Mouse (Mus musculus): Measurements from ENCODE around the gene Baz1a. TPM values are rescaled to one million over a fixed set of nuclear protein-coding genes. Genes with fewer than 3 reads are reported as not detected.

Baz1a gene
- total RNA-seq (2015) (187 and 200 TPM in 2 replicates), total RNA-seq (2017) (105 and 107 TPM in 2 replicates)

- ATAC-seq (ENCODE audit: poor library complexity, severe bottlenecking) = no peak
Measured at GRCm38 (mm10) chr12:55013626-55014398, at the start of gene Baz1a. TSS of gene Baz1a (minus strand) at chr12:55014348.

- no peak for ATAC-seq (ENCODE audit: poor library complexity, severe bottlenecking)
Measured at GRCm38 (mm10) chr12:55062141-55062540, 48.0 kb upstream of the Baz1a start.

GRCm38 (mm10) chr12:55061006-55061405 lies 46.9 kb upstream of the Baz1a start:
- ATAC-seq (ENCODE audit: poor library complexity, severe bottlenecking) = no peak

GRCm38 (mm10) chr12:55060212-55060898 lies 46.2 kb upstream of the Baz1a start:
- ATAC-seq (ENCODE audit: poor library complexity, severe bottlenecking) = peak; percentile 77

- ATAC-seq (ENCODE audit: poor library complexity, severe bottlenecking) = no peak
Measured at GRCm38 (mm10) chr12:55059812-55060211, 45.7 kb upstream of the Baz1a start.

- no peak for ATAC-seq (ENCODE audit: poor library complexity, severe bottlenecking)
Measured at GRCm38 (mm10) chr12:55058865-55059615, 44.9 kb upstream of the Baz1a start.

GRCm38 (mm10) chr12:55056703-55057102 lies 42.6 kb upstream of the Baz1a start:
- ATAC-seq (ENCODE audit: poor library complexity, severe bottlenecking) = no peak

GRCm38 (mm10) chr12:55054551-55055241 lies 40.5 kb upstream of the Baz1a start:
- ATAC-seq (ENCODE audit: poor library complexity, severe bottlenecking) = no peak

- no peak for ATAC-seq (ENCODE audit: poor library complexity, severe bottlenecking)
Measured at GRCm38 (mm10) chr12:55053267-55053666, 39.1 kb upstream of the Baz1a start.

- ATAC-seq (ENCODE audit: poor library complexity, severe bottlenecking) = no peak
Measured at GRCm38 (mm10) chr12:55051210-55052173, 37.3 kb upstream of the Baz1a start.

GRCm38 (mm10) chr12:55049731-55050353 lies 35.7 kb upstream of the Baz1a start:
- 0 out of 2 replicates have a peak, but pooled peaks have one; percentile 38 for ATAC-seq (ENCODE audit: poor library complexity, severe bottlenecking)

- ATAC-seq (ENCODE audit: poor library complexity, severe bottlenecking) = no peak
Measured at GRCm38 (mm10) chr12:55041011-55041410, 26.9 kb upstream of the Baz1a start.

GRCm38 (mm10) chr12:55027088-55027487 lies 12.9 kb upstream of the Baz1a start:
- ATAC-seq (ENCODE audit: poor library complexity, severe bottlenecking) = peak; percentile 77

GRCm38 (mm10) chr12:55023284-55023683 lies 9.1 kb upstream of the Baz1a start:
- no peak for ATAC-seq (ENCODE audit: poor library complexity, severe bottlenecking)

- peak; percentile 92 for ATAC-seq (ENCODE audit: poor library complexity, severe bottlenecking)
Measured at GRCm38 (mm10) chr12:55019421-55019877, 5.3 kb upstream of the Baz1a start.

GRCm38 (mm10) chr12:55017119-55017721 lies 3.1 kb upstream of the Baz1a start:
- ATAC-seq (ENCODE audit: poor library complexity, severe bottlenecking) = no peak

- ATAC-seq (ENCODE audit: poor library complexity, severe bottlenecking) = peak; percentile 50
Measured at GRCm38 (mm10) chr12:55016339-55017118, 2.4 kb upstream of the Baz1a start.

- ATAC-seq (ENCODE audit: poor library complexity, severe bottlenecking) = no peak
Measured at GRCm38 (mm10) chr12:55015428-55015827, 1.3 kb upstream of the Baz1a start.
